Mouse (Mus musculus) midbrain, embryonic 13.5 days (tissue): ENCODE data around the gene Exosc8. TPM values are rescaled to one million over a fixed set of nuclear protein-coding genes. Genes with fewer than 3 reads are reported as not detected.

ENCODE experiments used
- ATAC-seq: fragments of 200-750 bp; cut with Nextera tagmentation; 2 replicates; pipeline ENCODE4 v1.8.0; 2017; ENCODE audit warnings: mild to moderate bottlenecking, moderate TSS enrichment, moderate library complexity
- H3K27ac ChIP-seq: fragments of 300-500 bp; sonication (generic); 2 replicates; pipeline ENCODE4 v1.5.1; 2015; ENCODE audit warnings: inconsistent platforms, mild to moderate bottlenecking, moderate library complexity
- H3K27me3 ChIP-seq: fragments of 300-500 bp; sonication (generic); 2 replicates; pipeline ENCODE4 v1.6.1; 2015; ENCODE audit warnings: mild to moderate bottlenecking, inconsistent platforms
- H3K36me3 ChIP-seq: fragments of 300-500 bp; sonication (generic); 2 replicates; pipeline ENCODE4 v1.6.1; 2015; ENCODE audit warnings: mild to moderate bottlenecking, inconsistent platforms
- H3K4me1 ChIP-seq: fragments of 300-500 bp; sonication (generic); replicated peaks from 2 replicates; pipeline ENCODE4 v1.6.1; 2015; ENCODE audit warnings: inconsistent platforms
- H3K4me2 ChIP-seq: fragments of 300-500 bp; sonication (generic); replicated peaks from 2 replicates; pipeline ENCODE4 v1.6.1; 2015; ENCODE audit warnings: moderate library complexity, mild to moderate bottlenecking, inconsistent platforms
- H3K4me3 ChIP-seq: fragments of 300-500 bp; sonication (generic); replicated peaks from 2 replicates; pipeline ENCODE4 v1.5.1; 2015; ENCODE audit warnings: mild to moderate bottlenecking, inconsistent platforms
- H3K9ac ChIP-seq: fragments of 300-500 bp; sonication (generic); replicated peaks from 2 replicates; pipeline ENCODE4 v1.6.1; 2015; ENCODE audit warnings: mild to moderate bottlenecking, inconsistent platforms
- H3K9me3 ChIP-seq: fragments of 300-500 bp; sonication (generic); 2 replicates; pipeline ENCODE4 v1.6.1; 2016; ENCODE audit warnings: mild to moderate bottlenecking, inconsistent platforms
- WGBS: fragments of 180-500 bp; shearing (Covaris S2); methylation state at CpG from one replicate; pipeline ENCODE4 v1.1.7; 2015; 5-methylcytosine and 5-hydroxymethylcytosine counted together
- polyA plus RNA-seq: library from polyadenylated mRNA; unstranded; fragments of >200 nt; fragmentation: Nextera tagmentation; extraction: Ambion mirVana; gene quantifications from 2 replicates; pipeline ENCODE4 v1.2.1, GENCODE M21; 2015

Gene Exosc8
- polyA plus RNA-seq, 1 experiment from 2014 or later, result 87.2 TPM

DNA sequence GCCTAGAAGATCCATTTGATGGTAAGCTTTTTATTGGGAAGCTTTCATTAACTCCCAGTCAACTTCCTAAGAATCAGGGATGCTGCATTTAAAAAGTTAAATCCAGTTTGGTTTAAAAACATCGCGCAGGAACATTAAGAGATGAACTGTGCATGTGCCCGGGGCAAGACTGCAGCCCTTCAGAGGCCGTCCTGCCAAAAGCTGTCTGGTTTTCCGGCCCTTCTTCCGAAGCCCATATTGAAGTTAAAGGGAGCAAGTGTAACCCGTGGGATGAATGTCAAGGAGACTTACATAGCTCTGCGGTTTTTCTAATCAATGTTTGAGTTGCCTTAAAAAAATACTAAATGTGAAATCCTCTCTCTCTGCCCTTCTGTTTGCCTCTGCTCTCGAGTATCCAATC is 24.0 kb upstream of the Exosc8 start:
- no peak overlapping the region for H3K4me3 ChIP-seq
- ATAC-seq, result no peak
- H3K36me3 ChIP-seq, result no peaks in the 10 kb centered on the region
- peaks cover 19% of the 10 kb centered on the region for H3K4me1 ChIP-seq
- no peak overlapping the region for H3K4me2 ChIP-seq
- H3K27me3 ChIP-seq, result peaks cover 31% of the 10 kb centered on the region
- H3K9ac ChIP-seq, result no peak overlapping the region
- H3K9me3 ChIP-seq, result no peaks in the 10 kb centered on the region
- WGBS, result 79% methylated on average over 9 of the region's 9 CpGs
- H3K27ac ChIP-seq, result no peak overlapping the region

DNA sequence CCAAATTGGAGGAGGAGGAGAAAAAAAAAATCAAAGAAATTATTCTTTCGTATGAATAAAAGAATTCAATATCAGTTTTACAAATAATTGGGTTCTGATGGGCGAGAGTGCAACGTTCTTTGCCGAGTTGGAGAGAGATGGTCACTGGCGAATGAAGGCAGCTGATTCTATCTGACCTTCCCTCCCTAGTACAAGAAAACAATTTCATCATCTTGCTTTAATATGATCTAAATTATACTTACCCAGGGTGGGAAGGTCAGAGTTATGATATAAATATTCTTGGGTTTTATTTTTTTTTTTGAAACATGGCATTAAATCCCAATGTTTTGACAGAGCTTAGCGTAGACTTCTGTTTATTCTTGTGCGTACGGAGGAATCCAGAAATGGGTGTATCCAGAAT is 22.3 kb upstream of the Exosc8 start:
- H3K4me2 ChIP-seq, result no peak overlapping the region
- peaks cover 19% of the 10 kb centered on the region for H3K4me1 ChIP-seq
- H3K9ac ChIP-seq, result no peak overlapping the region
- no peaks in the 10 kb centered on the region for H3K9me3 ChIP-seq
- no peak overlapping the region for H3K27ac ChIP-seq
- H3K36me3 ChIP-seq, result 0 out of 2 replicates have a peak, but pooled peaks cover under 1% of the 10 kb centered on the region
- no peak for ATAC-seq
- WGBS, result 87% methylated on average over 8 of the region's 8 CpGs
- H3K4me3 ChIP-seq, result no peak overlapping the region
- peaks cover 32% of the 10 kb centered on the region for H3K27me3 ChIP-seq

DNA sequence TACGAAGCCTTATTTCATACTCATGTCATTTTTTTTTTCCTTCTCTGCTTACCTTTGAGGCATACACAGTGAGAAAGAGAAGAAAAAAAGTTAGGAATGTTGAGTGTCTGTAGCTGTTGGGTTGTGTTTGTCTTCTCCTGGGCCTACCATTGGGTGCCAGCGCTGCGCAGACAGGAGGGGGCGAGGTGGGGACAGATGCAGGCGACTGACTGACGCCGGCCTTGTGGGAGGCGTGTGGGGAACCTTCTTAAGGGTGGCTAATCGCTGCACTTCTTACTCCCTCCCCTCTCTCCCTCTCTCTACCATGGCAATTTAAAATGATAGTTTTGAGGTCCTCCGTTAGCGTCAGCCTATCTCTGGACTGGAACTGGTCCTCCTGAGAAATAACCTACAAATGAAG is 20.9 kb upstream of the Exosc8 start:
- Histone ChIP-seq H3K4me3 (peak overlapping the region; percentile 54), H3K27ac (no peak overlapping the region), H3K9me3 (no peaks in the 10 kb centered on the region), H3K4me2 (peak overlapping the region; percentile 98), H3K9ac (peak overlapping the region; percentile 66), H3K36me3 (peaks cover 14% of the 10 kb centered on the region), H3K4me1 (peaks cover 19% of the 10 kb centered on the region), H3K27me3 (peaks cover 32% of the 10 kb centered on the region)
- 2% methylated on average over 11 of the region's 11 CpGs for WGBS
- no peak for ATAC-seq

DNA sequence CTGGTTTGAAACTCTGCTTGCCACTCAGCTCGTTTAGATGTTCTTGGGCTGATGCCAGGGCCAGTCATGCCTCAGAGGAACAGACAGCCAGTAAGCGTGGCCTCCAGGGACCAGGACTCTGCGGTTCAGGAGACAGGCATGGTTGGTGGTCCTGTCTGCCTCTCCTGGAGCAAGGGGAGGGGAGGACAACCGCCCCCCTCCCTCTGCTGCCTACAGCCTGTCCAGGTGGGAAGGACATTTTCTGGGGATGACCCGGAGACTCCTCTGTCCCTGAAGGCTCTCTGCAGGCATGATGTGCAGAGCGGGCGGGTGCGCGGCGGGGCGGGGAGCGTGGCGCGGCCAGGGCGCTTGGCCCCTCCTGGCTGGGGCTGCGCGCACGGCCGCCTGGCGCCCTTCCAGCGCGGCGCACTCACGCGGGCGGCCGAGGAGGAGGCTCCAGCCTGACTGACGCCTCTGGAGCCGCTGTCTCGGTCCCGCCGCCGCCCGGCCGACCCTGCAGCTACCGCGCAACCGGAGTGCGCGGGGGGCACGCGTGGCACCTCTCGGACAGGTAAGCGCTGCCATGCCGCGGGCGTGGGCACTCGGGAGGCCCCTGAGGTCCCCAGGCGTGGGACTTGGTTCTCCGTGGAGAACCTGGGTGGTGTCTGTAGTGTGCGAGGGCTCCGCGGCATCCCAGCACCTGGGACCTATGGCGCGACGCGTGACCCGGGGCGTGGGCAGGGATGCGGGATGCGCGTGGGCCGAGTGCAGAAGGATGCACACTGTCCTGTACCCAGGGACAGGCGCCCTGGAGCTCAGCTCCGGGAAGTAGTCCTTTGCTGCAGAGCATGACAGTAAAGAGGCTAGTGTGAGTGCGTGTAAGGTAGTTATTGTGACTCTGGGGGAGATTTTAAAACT is 20.2 kb upstream of the Exosc8 start, which contains the start of gene Smad9:
Smad9 (plus strand) TSS at position 438 of the 897 bp plus-strand sequence.
- Histone ChIP-seq H3K27me3 (peaks cover 32% of the 10 kb centered on the region), H3K4me2 (peak within 1 kb of the TSS; percentile 98), H3K9me3 (no peaks in the 10 kb centered on the region), H3K4me3 (peak within 1 kb of the TSS; percentile 54), H3K27ac (no peak within 1 kb of the TSS), H3K9ac (peak within 1 kb of the TSS; percentile 66), H3K4me1 (peaks cover 19% of the 10 kb centered on the region), H3K36me3 (peaks cover 21% of the 10 kb centered on the region)
- ATAC-seq, result peak; percentile 91
- WGBS, result under 1% methylated on average over 54 of the region's 66 CpGs

DNA sequence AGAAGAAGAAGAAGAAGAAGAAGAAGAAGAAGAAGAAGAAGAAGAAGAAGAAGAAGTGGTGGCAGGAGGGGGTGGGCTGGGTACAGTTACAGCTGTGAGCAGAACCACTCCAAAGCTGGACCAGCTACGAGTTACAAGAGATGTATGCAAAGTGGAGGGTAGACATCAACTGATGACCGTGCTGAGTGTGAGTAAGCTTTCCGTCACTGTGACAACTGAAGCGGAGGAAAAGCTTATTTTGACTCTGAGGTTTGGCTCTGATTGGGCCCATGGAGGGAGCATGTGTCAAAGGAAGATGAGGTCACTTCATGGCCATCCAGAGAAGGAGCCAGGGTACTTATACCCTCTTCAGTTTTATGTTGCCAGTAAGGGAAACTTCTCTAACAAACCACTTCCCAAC is 18.2 kb upstream of the Exosc8 start:
- Histone ChIP-seq H3K27ac (no peak overlapping the region), H3K4me1 (peaks cover 19% of the 10 kb centered on the region), H3K4me2 (no peak overlapping the region), H3K36me3 (peaks cover 40% of the 10 kb centered on the region), H3K9ac (no peak overlapping the region), H3K27me3 (peaks cover 32% of the 10 kb centered on the region), H3K4me3 (no peak overlapping the region), H3K9me3 (no peaks in the 10 kb centered on the region)
- ATAC-seq, result no peak
- 77% methylated on average over 4 of the region's 4 CpGs for WGBS

DNA sequence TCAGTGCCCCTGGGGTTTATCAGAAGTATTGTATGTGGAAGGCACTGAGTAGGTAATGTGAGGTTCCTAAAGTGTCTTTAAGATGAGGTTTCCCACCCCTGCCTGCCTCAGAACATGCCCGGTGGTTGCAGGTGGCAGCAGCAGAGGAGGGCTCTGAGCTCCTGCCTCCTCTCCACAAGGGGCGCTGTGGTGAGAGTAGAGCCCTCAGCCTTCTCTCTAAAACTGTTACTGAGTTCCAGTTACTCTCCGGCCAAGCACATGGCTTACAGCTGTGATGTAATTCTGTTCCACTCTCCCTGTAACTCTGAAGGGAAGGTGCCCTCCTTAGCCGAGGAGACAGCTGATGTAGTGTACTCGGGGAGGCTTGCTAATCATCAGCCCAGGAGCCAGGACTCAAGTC is 10.6 kb upstream of the Exosc8 start:
- H3K4me1 ChIP-seq, result no peaks in the 10 kb centered on the region
- H3K4me2 ChIP-seq, result no peak overlapping the region
- no peak overlapping the region for H3K4me3 ChIP-seq
- no peaks in the 10 kb centered on the region for H3K27me3 ChIP-seq
- H3K27ac ChIP-seq, result no peak overlapping the region
- H3K36me3 ChIP-seq, result peaks cover 100% of the 10 kb centered on the region
- ATAC-seq, result 0 out of 2 replicates have a peak, but pooled peaks have one; percentile 43
- H3K9ac ChIP-seq, result no peak overlapping the region
- 64% methylated on average over 5 of the region's 5 CpGs for WGBS
- H3K9me3 ChIP-seq, result no peaks in the 10 kb centered on the region

DNA sequence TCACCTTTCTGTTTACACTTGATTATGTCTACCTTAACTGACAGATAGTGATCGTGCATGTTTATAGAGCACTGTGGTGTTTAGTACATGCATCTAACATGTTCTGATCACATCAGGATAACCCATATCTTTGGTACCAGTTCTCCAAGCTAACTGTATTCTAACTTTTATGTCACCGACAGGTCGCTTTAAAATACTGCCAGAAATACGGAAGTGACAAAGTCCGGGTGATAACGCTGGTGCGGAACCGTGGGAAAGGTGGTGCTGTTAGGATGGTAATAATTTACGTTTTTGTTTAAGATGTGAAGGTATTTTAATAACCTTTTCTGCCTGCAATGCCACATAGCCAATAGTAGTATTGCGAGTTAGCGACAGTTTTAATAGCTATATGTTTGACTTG is 6.8 kb upstream of the Exosc8 start:
- no peak overlapping the region for H3K4me3 ChIP-seq
- no peak overlapping the region for H3K4me2 ChIP-seq
- WGBS, result 97% methylated on average over 11 of the region's 11 CpGs
- no peak overlapping the region for H3K27ac ChIP-seq
- H3K27me3 ChIP-seq, result no peaks in the 10 kb centered on the region
- no peaks in the 10 kb centered on the region; the same call in 1 of the 2 replicates for H3K4me1 ChIP-seq
- peaks cover 86% of the 10 kb centered on the region for H3K36me3 ChIP-seq
- H3K9me3 ChIP-seq, result no peaks in the 10 kb centered on the region
- H3K9ac ChIP-seq, result no peak overlapping the region
- ATAC-seq, result no peak

DNA sequence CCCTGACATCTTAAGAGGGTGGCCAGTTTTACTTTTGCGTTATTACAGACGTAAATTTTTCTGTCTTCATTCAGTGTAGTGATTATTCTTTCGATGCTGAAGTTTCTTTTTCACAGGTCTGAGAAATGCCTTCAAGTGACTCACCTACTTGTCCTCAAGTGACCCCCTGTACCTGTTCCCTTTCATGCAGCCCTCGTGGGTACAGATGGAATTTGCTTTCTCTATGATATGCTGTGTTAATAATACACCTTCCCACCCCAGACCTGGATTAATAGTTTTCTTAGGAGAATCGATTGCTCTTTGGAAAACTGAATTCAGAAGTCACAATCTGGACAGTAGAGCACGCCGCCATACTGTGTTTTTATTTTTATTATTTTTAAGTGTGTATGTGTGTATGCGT is 2.1 kb upstream of the Exosc8 start:
- Histone ChIP-seq H3K9ac (no peak overlapping the region), H3K9me3 (no peaks in the 10 kb centered on the region), H3K36me3 (peaks cover 40% of the 10 kb centered on the region), H3K4me3 (no peak overlapping the region), H3K4me2 (no peak overlapping the region), H3K4me1 (peaks cover 15% of the 10 kb centered on the region), H3K27ac (no peak overlapping the region), H3K27me3 (no peaks in the 10 kb centered on the region)
- WGBS, result 98% methylated on average over 8 of the region's 8 CpGs
- no peak for ATAC-seq

DNA sequence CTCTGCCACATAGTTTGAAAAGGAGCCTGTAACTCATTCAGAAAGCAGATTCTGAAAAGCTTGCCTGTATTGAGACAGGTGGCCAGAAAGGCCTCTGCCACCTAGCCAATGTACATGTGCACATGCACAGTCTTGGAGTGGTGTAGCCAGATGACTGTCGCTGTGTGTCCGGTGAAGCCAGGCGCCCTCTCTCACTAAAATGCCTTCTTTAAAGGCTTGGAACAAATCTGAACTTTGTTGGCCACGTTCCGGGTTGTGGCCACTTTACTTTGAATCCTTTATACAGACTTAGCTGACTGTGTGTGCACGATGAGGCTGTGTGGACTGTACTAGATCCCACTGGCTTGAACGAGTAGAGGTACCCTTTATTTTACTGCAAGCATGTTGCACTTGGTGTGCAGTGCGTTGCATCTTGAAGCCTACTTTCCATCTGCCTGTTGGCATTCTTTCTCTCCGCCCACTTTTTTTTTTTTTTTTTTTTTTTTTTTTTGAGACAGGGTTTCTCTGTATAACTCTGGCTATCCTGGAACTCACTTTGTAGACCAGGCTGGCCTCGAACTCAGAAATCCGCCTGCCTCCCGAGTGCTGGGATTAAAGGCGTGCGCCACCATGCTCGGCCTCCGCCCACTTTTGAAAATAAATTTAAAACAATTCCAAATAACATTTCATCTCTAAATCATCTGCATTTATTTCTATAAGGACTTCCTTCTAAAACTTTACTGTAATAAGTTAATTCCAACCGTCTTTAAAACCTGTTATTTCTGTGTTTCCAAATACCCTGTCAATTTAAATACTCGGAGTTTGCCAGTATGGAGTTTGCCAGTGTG is 1.1 kb upstream of the Exosc8 start:
- 56% methylated on average over 18 of the region's 18 CpGs for WGBS
- Histone ChIP-seq H3K9ac (peak overlapping the region; percentile 91), H3K4me1 (peaks cover 15% of the 10 kb centered on the region), H3K36me3 (peaks cover 39% of the 10 kb centered on the region), H3K27me3 (no peaks in the 10 kb centered on the region), H3K4me2 (peak overlapping the region; percentile 94), H3K4me3 (peak overlapping the region; percentile 70), H3K27ac (peak overlapping the region; percentile 99), H3K9me3 (no peaks in the 10 kb centered on the region)
- no peak for ATAC-seq

DNA sequence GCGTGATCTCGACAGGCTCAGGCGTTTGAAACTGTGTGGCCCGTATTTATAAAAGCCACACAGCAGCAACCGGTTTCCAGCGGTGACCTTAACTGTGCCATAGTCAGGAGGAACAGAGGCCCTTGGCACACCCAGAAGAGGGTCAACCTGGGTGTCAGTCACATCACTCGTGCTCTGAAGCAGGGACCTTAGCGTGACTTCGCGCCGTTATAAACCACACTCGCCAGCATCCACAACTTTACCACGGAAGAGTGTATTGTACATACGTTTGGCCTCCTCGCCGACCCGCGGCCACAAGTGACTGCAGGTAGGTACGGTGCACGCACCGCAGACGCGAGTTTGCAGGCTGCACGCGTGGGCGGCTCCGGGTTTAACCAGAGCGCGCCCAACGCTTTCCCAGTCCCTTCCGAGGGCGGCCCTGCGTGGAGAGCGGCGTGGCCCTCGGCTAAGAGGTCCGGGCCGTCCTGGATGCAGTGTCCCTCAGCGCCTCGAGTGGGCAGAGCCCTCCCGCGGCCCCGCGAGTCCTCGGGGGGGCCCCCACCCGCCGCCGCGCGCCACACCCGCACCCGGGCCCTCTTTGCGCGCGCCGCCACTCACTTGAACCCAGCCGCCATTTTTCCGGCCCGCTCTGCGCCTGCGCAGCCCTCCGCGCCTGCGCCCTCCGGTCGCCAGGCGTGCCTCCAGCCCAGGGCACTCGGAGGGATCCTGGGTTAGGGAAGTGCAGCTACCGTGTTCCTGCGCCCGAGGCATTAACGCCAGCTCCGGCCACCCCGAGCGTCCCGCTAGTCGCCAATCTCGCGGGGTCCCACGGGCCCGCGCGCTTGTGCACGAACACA is 564 bp downstream of the Exosc8 start:
- Histone ChIP-seq H3K4me2 (peak overlapping the region; percentile 94), H3K27me3 (no peaks in the 10 kb centered on the region), H3K9me3 (no peaks in the 10 kb centered on the region), H3K4me3 (peak overlapping the region; percentile 70), H3K36me3 (peaks cover 44% of the 10 kb centered on the region), H3K9ac (peak overlapping the region; percentile 91), H3K4me1 (peaks cover 15% of the 10 kb centered on the region), H3K27ac (peak overlapping the region; percentile 99)
- ATAC-seq, result peak; percentile 96
- WGBS, result under 1% methylated on average over 82 of the region's 84 CpGs

DNA sequence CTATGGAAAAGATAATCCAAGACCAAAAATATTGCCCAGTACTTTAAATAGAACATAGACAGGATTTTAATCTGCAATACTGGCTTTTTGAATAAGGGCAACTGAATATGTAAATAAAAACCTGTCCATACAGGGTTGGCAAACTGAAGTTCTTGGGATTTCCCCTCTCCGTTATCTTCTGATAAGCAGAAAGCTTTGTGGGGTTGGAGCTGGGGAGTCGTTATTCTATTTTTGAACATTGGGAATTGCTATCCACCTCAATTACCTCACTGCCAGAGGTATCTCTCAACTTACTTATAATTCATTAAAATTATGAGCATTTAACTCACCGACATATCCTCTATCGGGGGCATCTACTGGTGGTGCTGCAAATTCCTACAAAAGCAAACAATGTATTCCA is 2.8 kb downstream of the Exosc8 start:
- H3K27me3 ChIP-seq, result no peaks in the 10 kb centered on the region
- peaks cover 51% of the 10 kb centered on the region for H3K36me3 ChIP-seq
- peaks cover 15% of the 10 kb centered on the region for H3K4me1 ChIP-seq
- no peak overlapping the region for H3K4me3 ChIP-seq
- no peaks in the 10 kb centered on the region for H3K9me3 ChIP-seq
- WGBS, result 99% methylated on average over 4 of the region's 4 CpGs
- no peak overlapping the region for H3K4me2 ChIP-seq
- ATAC-seq, result no peak
- no peak overlapping the region for H3K9ac ChIP-seq
- no peak overlapping the region for H3K27ac ChIP-seq
